Mouse (Mus musculus) olfactory bulb, adult 2 months (tissue): ENCODE data around the gene Fcgr4. TPM values are rescaled to one million over a fixed set of nuclear protein-coding genes. Genes with fewer than 3 reads are reported as not detected.

ENCODE experiments used
- H3K27ac ChIP-seq: fragments of 200-500 bp; 2 replicates; pipeline ENCODE4 v1.5.1; 2012; ENCODE audit warnings: low read depth, low read length; ENCODE audit not compliant: insufficient read depth
- H3K4me1 ChIP-seq: fragments of 200-500 bp; 2 replicates; pipeline ENCODE4 v1.6.1; 2012; ENCODE audit warnings: low read length; ENCODE audit not compliant: control insufficient read depth, insufficient read depth
- H3K4me3 ChIP-seq: fragments of 200-500 bp; 2 replicates; pipeline ENCODE4 v1.5.1; 2012; ENCODE audit warnings: mild to moderate bottlenecking, low read depth, low read length, moderate library complexity; ENCODE audit not compliant: insufficient read depth
- CTCF ChIP-seq: fragments of 200-500 bp; IDR thresholded peaks from 2 replicates; pipeline ENCODE4 v1.5.1; 2012; ENCODE audit warnings: low read depth, mild to moderate bottlenecking, low read length, moderate library complexity; ENCODE audit not compliant: insufficient read depth
- POLR2A ChIP-seq: fragments of 200-500 bp; IDR thresholded peaks from 2 replicates; pipeline ENCODE4 v1.6.1; 2012; ENCODE audit warnings: mild to moderate bottlenecking, low read depth, low read length, moderate library complexity; ENCODE audit not compliant: insufficient read depth
- WGBS: fragments of 180-500 bp; shearing (Covaris S2); methylation state at CpG from one replicate; pipeline ENCODE4 v1.1.7; 2018; 5-methylcytosine and 5-hydroxymethylcytosine counted together
- polyA plus RNA-seq: library from polyadenylated mRNA; stranded (reverse); fragments of >200 nt; gene quantifications from 2 replicates; pipeline ENCODE4 v1.2.4, GENCODE M21; 2012; ENCODE audit warnings: low replicate concordance; ENCODE audit not compliant: missing spikeins, insufficient read depth, insufficient read length

Fcgr4 gene
- polyA plus RNA-seq, 1 experiment, result not detected

GRCm38 (mm10) chr1:170982301-170982700, 36.4 kb upstream of the Fcgr4 start:
- H3K4me1 ChIP-seq, result no peaks in the 10 kb centered on the region
- H3K4me3 ChIP-seq, result no peak overlapping the region
- TF ChIP-seq CTCF (no peak), POLR2A (no peak)
- 82% methylated on average over 2 of the region's 2 CpGs for WGBS
- no peak overlapping the region for H3K27ac ChIP-seq

- TF ChIP-seq POLR2A, result no peak
- no peak for TF ChIP-seq CTCF
Observed at GRCm38 (mm10) chr1:170983066-170983465, 35.7 kb upstream of the Fcgr4 start.

GRCm38 (mm10) chr1:170985092-170985491, 33.6 kb upstream of the Fcgr4 start:
- TF ChIP-seq CTCF, result no peak
- no peak for TF ChIP-seq POLR2A
- Histone ChIP-seq H3K4me3 (no peak overlapping the region), H3K27ac (no peak overlapping the region), H3K4me1 (no peaks in the 10 kb centered on the region)
- 82% methylated on average over 3 of the region's 3 CpGs for WGBS

More at GRCm38 (mm10) chr1:170983066-170983465, 35.7 kb upstream of the Fcgr4 start:
- Histone ChIP-seq H3K27ac (no peak overlapping the region), H3K4me3 (no peak overlapping the region), H3K4me1 (no peaks in the 10 kb centered on the region)
- 79% methylated on average over 4 of the region's 4 CpGs for WGBS

- Histone ChIP-seq H3K4me1 (no peaks in the 10 kb centered on the region), H3K27ac (no peak overlapping the region), H3K4me3 (no peak overlapping the region)
- no peak for TF ChIP-seq CTCF
- 85% methylated on average over 5 of the region's 5 CpGs for WGBS
Observed at GRCm38 (mm10) chr1:170985861-170986260, 32.9 kb upstream of the Fcgr4 start.

- WGBS, result 67% methylated on average over 9 of the region's 9 CpGs
- TF ChIP-seq CTCF, result no peak
- TF ChIP-seq POLR2A, result no peak
- no peaks in the 10 kb centered on the region for H3K4me1 ChIP-seq
- no peak overlapping the region for H3K27ac ChIP-seq
- no peak overlapping the region for H3K4me3 ChIP-seq
Observed at GRCm38 (mm10) chr1:170989656-170990055, 29.1 kb upstream of the Fcgr4 start.

GRCm38 (mm10) chr1:170992550-170992949, 26.2 kb upstream of the Fcgr4 start:
- no peak for TF ChIP-seq CTCF
- no peak for TF ChIP-seq POLR2A
- WGBS, result 61% methylated on average over 5 of the region's 5 CpGs

GRCm38 (mm10) chr1:170996034-170996433, 22.7 kb upstream of the Fcgr4 start:
- H3K4me3 ChIP-seq, result no peak overlapping the region
- 92% methylated on average over 3 of the region's 3 CpGs for WGBS
- no peak for TF ChIP-seq POLR2A
- no peak for TF ChIP-seq CTCF
- H3K4me1 ChIP-seq, result peaks cover 3% of the 10 kb centered on the region; the same call in 1 of the 2 replicates
- no peak overlapping the region for H3K27ac ChIP-seq

More at GRCm38 (mm10) chr1:170992550-170992949, 26.2 kb upstream of the Fcgr4 start:
- Histone ChIP-seq H3K4me3 (no peak overlapping the region), H3K27ac (no peak overlapping the region), H3K4me1 (no peaks in the 10 kb centered on the region)

GRCm38 (mm10) chr1:170996753-170997152, 22.0 kb upstream of the Fcgr4 start:
- Histone ChIP-seq H3K4me3 (no peak overlapping the region), H3K4me1 (peaks cover 3% of the 10 kb centered on the region; the same call in 1 of the 2 replicates), H3K27ac (no peak overlapping the region)
- WGBS, result 55% methylated on average over 3 of the region's 3 CpGs
- TF ChIP-seq CTCF (0 out of 2 replicates have a peak, but pooled peaks have one; percentile 20), POLR2A (no peak)

GRCm38 (mm10) chr1:170997756-170998655, 20.7 kb upstream of the Fcgr4 start:
- H3K4me1 ChIP-seq, result peaks cover 3% of the 10 kb centered on the region; the same call in 1 of the 2 replicates
- WGBS, result 56% methylated on average over 21 of the region's 21 CpGs
- H3K27ac ChIP-seq, result no peak overlapping the region
- TF ChIP-seq POLR2A (no peak), CTCF (no peak)
- peak overlapping the region; percentile 15; the same call in 1 of the 2 replicates for H3K4me3 ChIP-seq
